Mouse (Mus musculus): ENCODE data around the gene Gm29106. TPM values are rescaled to one million over a fixed set of nuclear protein-coding genes. Genes with fewer than 3 reads are reported as not detected.

Gm29106 gene
- 0.07 TPM in 1 of 2 replicates, not detected in the other for polyA plus RNA-seq (2015; fragmentation: Nextera tagmentation; extraction: Ambion mirVana)

GRCm38 (mm10) chr1:118176242-118176641, at the start of gene Gm29106:
Gm29106 (plus strand) TSS chr1:118176542.

Other genes starting within 250 kb of the Gm29106 start
- not detected in 2 replicates for gene Gm28168, start 248.5 kb upstream of the Gm29106 start, polyA plus RNA-seq (2015; fragmentation: Nextera tagmentation; extraction: Ambion mirVana)
- gene Gm7145, start 210.6 kb upstream of the Gm29106 start, polyA plus RNA-seq (2015; fragmentation: Nextera tagmentation; extraction: Ambion mirVana), result not detected in 2 replicates
- 145 and 156 TPM in 2 replicates for gene Tsn, start 135.2 kb downstream of the Gm29106 start, polyA plus RNA-seq (2015; fragmentation: Nextera tagmentation; extraction: Ambion mirVana)
- 32.3 and 37.3 TPM in 2 replicates for gene Nifk, start 145.3 kb downstream of the Gm29106 start, polyA plus RNA-seq (2015; fragmentation: Nextera tagmentation; extraction: Ambion mirVana)
- 26.4 and 28.5 TPM in 2 replicates for gene Clasp1, start 212.5 kb downstream of the Gm29106 start, polyA plus RNA-seq (2015; fragmentation: Nextera tagmentation; extraction: Ambion mirVana)

Data from skeletal muscle tissue, postnatal 0 days (tissue).